Mouse (Mus musculus) G1E (cell line): ENCODE results near the gene En1.

Source experiments
- CTCF ChIP-seq: IDR thresholded peaks from 2 replicates; pipeline ENCODE4 v1.5.1; 2012; ENCODE audit warnings: low read depth, low read length, inconsistent platforms, mixed read lengths
- GATA1 ChIP-seq: IDR thresholded peaks from 2 replicates; pipeline ENCODE4 v1.6.1; 2012; ENCODE audit warnings: borderline replicate concordance, low read length, inconsistent platforms, mixed read lengths
- POLR2AphosphoS5 ChIP-seq: IDR thresholded peaks from 2 replicates; pipeline ENCODE4 v1.6.1; 2012; ENCODE audit warnings: low read depth, low read length, inconsistent platforms; ENCODE audit not compliant: insufficient replicate concordance
- TAL1 ChIP-seq: conservative IDR thresholded peaks from 2 replicates; pipeline ENCODE4 v1.6.1; 2012; ENCODE audit warnings: low read depth, low read length, inconsistent platforms, mixed read lengths

DNA sequence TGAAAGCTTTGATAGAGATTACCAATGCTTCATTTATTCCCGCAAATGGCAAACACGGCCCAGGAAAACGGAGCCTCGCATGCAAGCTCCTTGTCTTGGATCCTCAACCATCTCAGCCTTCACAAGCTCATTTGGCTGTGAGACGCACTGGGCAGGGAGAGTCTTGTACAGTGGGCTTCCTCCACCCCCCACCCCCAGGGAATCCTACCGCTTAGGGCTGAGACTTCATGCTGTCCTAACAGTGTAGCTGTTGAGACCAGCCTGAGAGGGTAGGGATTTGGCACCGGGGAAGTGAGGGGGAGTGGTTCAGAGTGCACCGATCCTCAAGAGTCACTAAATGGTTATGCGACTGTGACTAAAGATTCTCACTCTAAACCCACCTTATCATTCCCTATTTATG, 13.7 kb downstream of the En1 start:
- TF ChIP-seq CTCF (no peak), GATA1 (no peak), TAL1 (no peak), POLR2AphosphoS5 (no peak)
